Mouse (Mus musculus) C2C12 (cell line): Measurements from ENCODE around the gene Ccl11. TPM values are rescaled to one million over a fixed set of nuclear protein-coding genes. Genes with fewer than 3 reads are reported as not detected.

Experiments
- H3K27me3 ChIP-seq: one replicate; pipeline ENCODE4 v1.6.1; 2011; ENCODE audit not compliant: control insufficient read depth, insufficient read depth, insufficient read length
- H3K36me3 ChIP-seq: one replicate; pipeline ENCODE4 v1.6.1; 2011; ENCODE audit not compliant: control insufficient read depth, insufficient read depth
- H3K4me3 ChIP-seq: one replicate; pipeline ENCODE4 v1.5.1; 2011; ENCODE audit warnings: mild to moderate bottlenecking, control low read depth; ENCODE audit not compliant: poor library complexity, insufficient read depth, severe bottlenecking
- H3K79me2 ChIP-seq: one replicate; pipeline ENCODE4 v1.6.1; 2011; ENCODE audit not compliant: control insufficient read depth, insufficient read depth
- H3K79me3 ChIP-seq: one replicate; pipeline ENCODE4 v1.6.1; 2011; ENCODE audit warnings: low read depth, control low read depth
- H3ac ChIP-seq: one replicate; pipeline ENCODE3; 2011; ENCODE audit warnings: low read depth; ENCODE audit not compliant: control insufficient read depth, insufficient read length
- CEBPB ChIP-seq: IDR thresholded peaks from one replicate; pipeline ENCODE4 v1.6.1; 2011; ENCODE audit warnings: low read depth, mild to moderate bottlenecking, control low read depth, moderate library complexity
- CTCF ChIP-seq: IDR thresholded peaks from one replicate; pipeline ENCODE4 v1.5.1; 2011; ENCODE audit not compliant: control insufficient read depth, insufficient read depth, insufficient read length
- FOSL1 ChIP-seq: IDR thresholded peaks from one replicate; pipeline ENCODE4 v1.8.0; 2011; ENCODE audit warnings: mild to moderate bottlenecking, low read length; ENCODE audit not compliant: poor library complexity, insufficient read depth, severe bottlenecking
- MAX ChIP-seq: IDR thresholded peaks from one replicate; pipeline ENCODE4 v1.6.1; 2011; ENCODE audit warnings: mild to moderate bottlenecking, control low read depth
- MYOD1 ChIP-seq: IDR thresholded peaks from one replicate; pipeline ENCODE4 v1.6.1; 2011; ENCODE audit warnings: low read depth; ENCODE audit not compliant: control insufficient read depth, insufficient read length
- MYOG ChIP-seq: IDR thresholded peaks from one replicate; pipeline ENCODE4 v1.6.1; 2011; ENCODE audit not compliant: control insufficient read depth, insufficient read length; ENCODE audit errors: extremely low read depth
- USF1 ChIP-seq: IDR thresholded peaks from one replicate; pipeline ENCODE4 v1.6.1; 2011; ENCODE audit warnings: low read depth, mild to moderate bottlenecking, control low read depth, moderate library complexity
- polyA plus RNA-seq: library from polyadenylated mRNA; unstranded; fragments of >200 nt; fragmentation: generic; extraction: Trizol; gene quantifications from one replicate; pipeline ENCODE4 v1.2.1, GENCODE M21; 2012; ENCODE audit warnings: missing spikeins

The Ccl11 gene
- polyA plus RNA-seq, 1 experiment: 0.04 TPM

- H3K79me2 ChIP-seq: peaks cover 15% of the 10 kb centered on the region
- no peaks in the 10 kb centered on the region for H3K27me3 ChIP-seq
- peaks cover 5% of the 10 kb centered on the region for H3K79me3 ChIP-seq
- H3K36me3 ChIP-seq: peaks cover 10% of the 10 kb centered on the region
- TF ChIP-seq MYOD1 (no peak), USF1 (no peak), MYOG (no peak), MAX (no peak), FOSL1 (no peak), CTCF (no peak), CEBPB (no peak)
- no peak overlapping the region for H3K4me3 ChIP-seq
- H3ac ChIP-seq: no peak overlapping the region
Observed at GRCm38 (mm10) chr11:82032136-82032535, 25.5 kb upstream of the Ccl11 start.

GRCm38 (mm10) chr11:82032678-82033344 lies 24.8 kb upstream of the Ccl11 start:
- Histone ChIP-seq H3K36me3 (peaks cover 11% of the 10 kb centered on the region), H3K4me3 (no peak overlapping the region), H3K79me2 (peaks cover 15% of the 10 kb centered on the region), H3K27me3 (no peaks in the 10 kb centered on the region), H3K79me3 (peaks cover 5% of the 10 kb centered on the region), H3ac (peak overlapping the region; percentile 6)
- TF ChIP-seq MYOG (no peak), CEBPB (no peak), MAX (no peak), FOSL1 (no peak), USF1 (no peak), CTCF (no peak), MYOD1 (no peak)

GRCm38 (mm10) chr11:82034446-82034845 lies 23.2 kb upstream of the Ccl11 start:
- peaks cover 11% of the 10 kb centered on the region for H3K36me3 ChIP-seq

GRCm38 (mm10) chr11:82035356-82035755 lies 22.3 kb upstream of the Ccl11 start, which contains the start of gene Ccl2:
TSS of gene Ccl2 (plus strand) at chr11:82035571.
- Histone ChIP-seq H3K36me3 (peaks cover 11% of the 10 kb centered on the region), H3K4me3 (peak within 1 kb of the TSS; percentile 21), H3K27me3 (no peaks in the 10 kb centered on the region), H3ac (peak within 1 kb of the TSS; percentile 28), H3K79me2 (peaks cover 15% of the 10 kb centered on the region), H3K79me3 (peaks cover 5% of the 10 kb centered on the region)
- no peak for TF ChIP-seq CTCF
- no peak for TF ChIP-seq MYOD1
- TF ChIP-seq FOSL1: no peak
- TF ChIP-seq CEBPB: no peak
- TF ChIP-seq USF1: no peak
- peak; percentile 18 for TF ChIP-seq MAX
- no peak for TF ChIP-seq MYOG

More at GRCm38 (mm10) chr11:82034446-82034845, 23.2 kb upstream of the Ccl11 start:
- Histone ChIP-seq H3K4me3 (no peak overlapping the region), H3ac (peak overlapping the region; percentile 28), H3K79me3 (peaks cover 5% of the 10 kb centered on the region), H3K27me3 (no peaks in the 10 kb centered on the region), H3K79me2 (peaks cover 15% of the 10 kb centered on the region)
- TF ChIP-seq USF1: no peak

- Histone ChIP-seq H3K79me3 (peaks cover 5% of the 10 kb centered on the region), H3ac (no peak overlapping the region), H3K79me2 (peaks cover 15% of the 10 kb centered on the region), H3K27me3 (no peaks in the 10 kb centered on the region), H3K36me3 (peaks cover 11% of the 10 kb centered on the region), H3K4me3 (peak overlapping the region; percentile 21)
- TF ChIP-seq MYOG (no peak), CTCF (no peak), FOSL1 (no peak), USF1 (no peak), MYOD1 (no peak), MAX (no peak), CEBPB (no peak)
Observed at GRCm38 (mm10) chr11:82035857-82036256, 21.8 kb upstream of the Ccl11 start.

GRCm38 (mm10) chr11:82038535-82038934 lies 19.1 kb upstream of the Ccl11 start, which contains the start of gene Gm17268:
TSS of gene Gm17268 (minus strand) at chr11:82038562.
- Histone ChIP-seq H3K36me3 (peaks cover 11% of the 10 kb centered on the region), H3K79me2 (peaks cover 15% of the 10 kb centered on the region), H3K79me3 (peaks cover 5% of the 10 kb centered on the region), H3K27me3 (no peaks in the 10 kb centered on the region), H3ac (no peak within 1 kb of the TSS), H3K4me3 (no peak within 1 kb of the TSS)
- TF ChIP-seq CTCF: no peak
- TF ChIP-seq MYOD1: no peak
- TF ChIP-seq MYOG: no peak
- TF ChIP-seq FOSL1: no peak
- no peak for TF ChIP-seq MAX
- no peak for TF ChIP-seq USF1
- TF ChIP-seq CEBPB: no peak
